In genomic region chr11:95858528-95859467, GRCm38 (mm10) we compare ENCODE assay signal across 8 mouse cellular contexts. TPM values are rescaled to one million over a fixed set of nuclear protein-coding genes. Genes with fewer than 3 reads are reported as not detected.
A peak's percentile ranks its signal among the peaks of the same experiment; 100 is the strongest.
DNase-seq lines count a peak whose midpoint lies in the region; ATAC-seq and TF ChIP-seq lines count a peak whose summit lies in the region.

No protein-coding gene starts in this region.

- H3K4me3 ChIP-seq in G1E (ENCODE audit: low read depth, low read length), result peak overlapping the region; percentile 81
- peak overlapping the region; percentile 97 for H3K4me3 ChIP-seq in forebrain, embryonic 16.5 days (replicated peaks; ENCODE audit: low read length)
- peak overlapping the region; percentile 71 for H3K4me3 ChIP-seq in layer of hippocampus, adult 2 months
- H3K4me3 ChIP-seq in lung, embryonic 14.5 days (ENCODE audit: low read depth, low read length), result peak overlapping the region; percentile 71
- H3K4me3 ChIP-seq in olfactory bulb, adult 2 months (ENCODE audit: insufficient read depth, low read depth, low read length), result peak overlapping the region; percentile 82
- peak overlapping the region; percentile 84 for H3K4me3 ChIP-seq in thymus, adult 2 months (ENCODE audit: control insufficient read depth, insufficient read depth, low read length)

- peaks cover 4% of the 10 kb centered on the region for H3K9me3 ChIP-seq in G1E (replicated peaks)
- no peaks in the 10 kb centered on the region for H3K9me3 ChIP-seq in forebrain, embryonic 16.5 days (ENCODE audit: control insufficient read depth, low read length)
- no peaks in the 10 kb centered on the region for H3K9me3 ChIP-seq in lung, embryonic 14.5 days (ENCODE audit: low read depth, low read length)

- peak; percentile 97 for ATAC-seq in G1E (ENCODE audit: extremely low read depth, insufficient number of reproducible peaks, low FRiP score, poor library complexity, severe bottlenecking)
- ATAC-seq in forebrain, embryonic 16.5 days, result peak; percentile 99
- ATAC-seq in lung, embryonic 14.5 days (ENCODE audit: insufficient read depth), result peak; percentile 99

- H3K4me1 ChIP-seq in G1E (ENCODE audit: insufficient read depth, low read depth, low read length), result peaks cover 57% of the 10 kb centered on the region
- H3K4me1 ChIP-seq in forebrain, embryonic 16.5 days (replicated peaks; ENCODE audit: control insufficient read depth, insufficient read depth, low read length), result peaks cover 12% of the 10 kb centered on the region
- no peaks in the 10 kb centered on the region for H3K4me1 ChIP-seq in lung, embryonic 14.5 days (ENCODE audit: insufficient read depth)
- no peaks in the 10 kb centered on the region for H3K4me1 ChIP-seq in olfactory bulb, adult 2 months (ENCODE audit: control insufficient read depth, insufficient read depth, low read length)
- peaks cover 3% of the 10 kb centered on the region for H3K4me1 ChIP-seq in thymus, adult 2 months (replicated peaks; ENCODE audit: control insufficient read depth, insufficient read depth, low read length)

- peak overlapping the region; percentile 68 for H3K9ac ChIP-seq in forebrain, embryonic 16.5 days (replicated peaks; ENCODE audit: low read depth, low read length)
- peak overlapping the region; percentile 67 for H3K9ac ChIP-seq in lung, embryonic 14.5 days

- peak; percentile 16; the same call in 1 of the 2 replicates for TF ChIP-seq POLR2A in olfactory bulb, adult 2 months (IDR thresholded peaks at IDR 0.05; ENCODE audit: insufficient read depth, low read depth, low read length)
- peak; percentile 42; the same call in 1 of the 2 replicates for TF ChIP-seq POLR2A in thymus, adult 2 months (IDR thresholded peaks at IDR 0.05; ENCODE audit: control insufficient read depth, extremely low read depth, insufficient read depth, low read length, poor library complexity)

- peak; percentile 94 for DNase-seq in G1E (ENCODE audit: low spot score)
- DNase-seq in cerebellum, adult 18-20 months, result peak; percentile 95 to 98
- DNase-seq in heart, postnatal 36 days, result peak; percentile 97 to 98
- DNase-seq in layer of hippocampus, adult 2 months (ENCODE audit: low spot score in 2 of 2), result peak; percentile 97
- peak; percentile 97 for DNase-seq in lung, embryonic 14.5 days
- peak; percentile 98 for DNase-seq in thymus, adult 2 months

- H3K4me2 ChIP-seq in forebrain, embryonic 16.5 days (ENCODE audit: low read length), result peak overlapping the region; percentile 57
- H3K4me2 ChIP-seq in lung, embryonic 14.5 days, result peak overlapping the region; percentile 79

- no peak for TF ChIP-seq CTCF in G1E (IDR thresholded peaks at IDR 0.05; ENCODE audit: low read depth, low read length)
- TF ChIP-seq CTCF in layer of hippocampus, adult 2 months (conservative IDR thresholded peaks at IDR 0.05), result no peak
- no peak for TF ChIP-seq CTCF in lung, embryonic 14.5 days (IDR thresholded peaks at IDR 0.05; ENCODE audit: low read depth)
- TF ChIP-seq CTCF in olfactory bulb, adult 2 months (IDR thresholded peaks at IDR 0.05; ENCODE audit: insufficient read depth, low read depth, low read length), result no peak
- TF ChIP-seq CTCF in thymus, adult 2 months (IDR thresholded peaks at IDR 0.05; ENCODE audit: borderline replicate concordance, control insufficient read depth, extremely low read depth, insufficient read depth, low read length, poor library complexity), result no peak

- peaks cover 40% of the 10 kb centered on the region for H3K36me3 ChIP-seq in G1E (replicated peaks)
- no peaks in the 10 kb centered on the region for H3K36me3 ChIP-seq in forebrain, embryonic 16.5 days (ENCODE audit: control insufficient read depth, insufficient read depth)
- H3K36me3 ChIP-seq in lung, embryonic 14.5 days (ENCODE audit: insufficient read depth), result no peaks in the 10 kb centered on the region
- no peaks in the 10 kb centered on the region for H3K36me3 ChIP-seq in thymus, adult 2 months (ENCODE audit: control insufficient read depth, insufficient read depth, low read length)

- no peaks in the 10 kb centered on the region for H3K27me3 ChIP-seq in G1E (ENCODE audit: insufficient read depth, low read length)
- no peaks in the 10 kb centered on the region for H3K27me3 ChIP-seq in forebrain, embryonic 16.5 days (replicated peaks; ENCODE audit: control insufficient read depth, insufficient read depth, low read length)
- H3K27me3 ChIP-seq in lung, embryonic 14.5 days (ENCODE audit: insufficient read depth, low read length), result no peaks in the 10 kb centered on the region
- H3K27me3 ChIP-seq in thymus, adult 2 months (ENCODE audit: control insufficient read depth, insufficient read depth, low read length), result no peaks in the 10 kb centered on the region

- peak overlapping the region; percentile 92 for H3K27ac ChIP-seq in forebrain, embryonic 16.5 days (ENCODE audit: low read length)
- peak overlapping the region; percentile 90 for H3K27ac ChIP-seq in layer of hippocampus, adult 2 months
- peak overlapping the region; percentile 95 for H3K27ac ChIP-seq in lung, embryonic 14.5 days (ENCODE audit: low read depth)
- peak overlapping the region; percentile 87 for H3K27ac ChIP-seq in olfactory bulb, adult 2 months (ENCODE audit: insufficient read depth, low read depth, low read length)
- H3K27ac ChIP-seq in thymus, adult 2 months (ENCODE audit: control insufficient read depth, insufficient read depth, low read length), result peak overlapping the region; percentile 90

- under 1% methylated on average over 58 of the region's 58 CpGs for WGBS in forebrain, embryonic 16.5 days
- under 1% methylated on average over 58 of the region's 58 CpGs for WGBS in lung, embryonic 14.5 days
- WGBS in olfactory bulb, adult 2 months, result under 1% methylated on average over 58 of the region's 58 CpGs
- WGBS in thymus, adult 2 months, result under 1% methylated on average over 58 of the region's 58 CpGs

- intact Hi-C loops in heart, postnatal 36 days (cut with DNase I), result no loop called here

RNA-seq across cellular contexts. Expression of gene Abi3, which starts 16.5 kb away (rescaled TPM):
- 22.7 and 29.2 TPM in 2 replicates for total RNA-seq in G1E (2014; fragmentation: Nextera tagmentation)
- total RNA-seq in G1E (2017), result 12.7 and 14.1 TPM in 2 replicates
- 56.9 and 79.3 TPM in 2 replicates for polyA plus RNA-seq in G1E (2012)
- polyA plus RNA-seq in forebrain, embryonic 16.5 days (2015; fragmentation: Nextera tagmentation; extraction: Ambion mirVana), result 1.5 and 2.0 TPM in 2 replicates
- 10 to 100 TPM in 1 of 2 experiments, 1 to 10 TPM in 1; 9.3 to 13.7 TPM for total RNA-seq in heart, postnatal 36 days (2021)
- total RNA-seq in layer of hippocampus, adult 2 months (2021), result 1 to 10 TPM; 3.3 to 6.8 TPM
- 7.2 TPM in 2 replicates for polyA plus RNA-seq in lung, embryonic 14.5 days (2014; fragmentation: Nextera tagmentation; extraction: Ambion mirVana)
- polyA plus RNA-seq in olfactory bulb, adult 2 months (2012; ENCODE audit: insufficient read depth, insufficient read length, low replicate concordance, missing spikeins), result not detected in 2 replicates
- polyA plus RNA-seq in thymus, adult 2 months (2012; rRNA removed), result 606 and 690 TPM in 2 replicates

RNA-seq across cellular contexts. Expression of gene Gngt2, which starts 21.8 kb away (rescaled TPM):
- total RNA-seq in G1E (2014; fragmentation: Nextera tagmentation) (40.9 and 50.3 TPM in 2 replicates), G1E (2017) (31.0 and 33.6 TPM in 2 replicates)
- polyA plus RNA-seq in G1E (2012), result 11.8 and 15.0 TPM in 2 replicates
- 2.7 and 2.9 TPM in 2 replicates for polyA plus RNA-seq in forebrain, embryonic 16.5 days (2015; fragmentation: Nextera tagmentation; extraction: Ambion mirVana)
- 10 to 100 TPM; 15.3 to 23.5 TPM for total RNA-seq in heart, postnatal 36 days (2021)
- 1 to 10 TPM; 2.6 to 4.5 TPM for total RNA-seq in layer of hippocampus, adult 2 months (2021)
- polyA plus RNA-seq in lung, embryonic 14.5 days (2014; fragmentation: Nextera tagmentation; extraction: Ambion mirVana), result 13.4 and 14.8 TPM in 2 replicates
- not detected in 2 replicates for polyA plus RNA-seq in olfactory bulb, adult 2 months (2012; ENCODE audit: insufficient read depth, insufficient read length, low replicate concordance, missing spikeins)
- polyA plus RNA-seq in thymus, adult 2 months (2012; rRNA removed), result 28.6 and 32.5 TPM in 2 replicates

RNA-seq across cellular contexts. Expression of gene Phospho1, which starts 34.5 kb away (rescaled TPM):
- total RNA-seq in G1E (2014; fragmentation: Nextera tagmentation) (34.5 and 43.0 TPM in 2 replicates), G1E (2017) (7.0 and 7.4 TPM in 2 replicates)
- 236 and 275 TPM in 2 replicates for polyA plus RNA-seq in G1E (2012)
- polyA plus RNA-seq in forebrain, embryonic 16.5 days (2015; fragmentation: Nextera tagmentation; extraction: Ambion mirVana), result not detected in 2 replicates
- 100 to 1,000 TPM; 174 to 180 TPM for total RNA-seq in heart, postnatal 36 days (2021)
- total RNA-seq in layer of hippocampus, adult 2 months (2021), result 10 to 100 TPM; 48.8 to 63.0 TPM
- 0.37 TPM in 1 of 2 replicates, not detected in the other for polyA plus RNA-seq in lung, embryonic 14.5 days (2014; fragmentation: Nextera tagmentation; extraction: Ambion mirVana)
- not detected in 2 replicates for polyA plus RNA-seq in olfactory bulb, adult 2 months (2012; ENCODE audit: insufficient read depth, insufficient read length, low replicate concordance, missing spikeins)
- 24.9 and 42.7 TPM in 2 replicates for polyA plus RNA-seq in thymus, adult 2 months (2012; rRNA removed)

RNA-seq across cellular contexts. Expression of gene B4galnt2, which starts 55.9 kb away (rescaled TPM):
- total RNA-seq in G1E (2014; fragmentation: Nextera tagmentation) (not detected in 2 replicates), G1E (2017) (0.05 TPM in 1 of 2 replicates, not detected in the other)
- polyA plus RNA-seq in G1E (2012), result not detected in 2 replicates
- polyA plus RNA-seq in forebrain, embryonic 16.5 days (2015; fragmentation: Nextera tagmentation; extraction: Ambion mirVana), result not detected in 2 replicates
- not detected for total RNA-seq in heart, postnatal 36 days (2021)
- total RNA-seq in layer of hippocampus, adult 2 months (2021), result not detected
- 0.11 and 0.18 TPM in 2 replicates for polyA plus RNA-seq in lung, embryonic 14.5 days (2014; fragmentation: Nextera tagmentation; extraction: Ambion mirVana)
- polyA plus RNA-seq in olfactory bulb, adult 2 months (2012; ENCODE audit: insufficient read depth, insufficient read length, low replicate concordance, missing spikeins), result not detected in 2 replicates
- polyA plus RNA-seq in thymus, adult 2 months (2012; rRNA removed), result not detected in 2 replicates

Comparison
In these comparisons a context has a peak if more than half of its experiments do, and no peak if none do; other contexts are left out.
1. Peak in every context shown above with its lines: DNase-seq, ATAC-seq, H3K4me3 ChIP-seq and H3K27ac ChIP-seq.
2. RNA of gene Phospho1, which starts 34.5 kb away (polyA plus RNA-seq): 236 to 275 TPM in G1E and 24.9 to 42.7 TPM in thymus, adult 2 months; 0.37 TPM in lung, embryonic 14.5 days, not detected in forebrain, embryonic 16.5 days and not detected in olfactory bulb, adult 2 months; every median in the first group is over 10 times any median in the second.